8 mouse cellular contexts compared by ENCODE assay signal in the genomic region with DNA sequence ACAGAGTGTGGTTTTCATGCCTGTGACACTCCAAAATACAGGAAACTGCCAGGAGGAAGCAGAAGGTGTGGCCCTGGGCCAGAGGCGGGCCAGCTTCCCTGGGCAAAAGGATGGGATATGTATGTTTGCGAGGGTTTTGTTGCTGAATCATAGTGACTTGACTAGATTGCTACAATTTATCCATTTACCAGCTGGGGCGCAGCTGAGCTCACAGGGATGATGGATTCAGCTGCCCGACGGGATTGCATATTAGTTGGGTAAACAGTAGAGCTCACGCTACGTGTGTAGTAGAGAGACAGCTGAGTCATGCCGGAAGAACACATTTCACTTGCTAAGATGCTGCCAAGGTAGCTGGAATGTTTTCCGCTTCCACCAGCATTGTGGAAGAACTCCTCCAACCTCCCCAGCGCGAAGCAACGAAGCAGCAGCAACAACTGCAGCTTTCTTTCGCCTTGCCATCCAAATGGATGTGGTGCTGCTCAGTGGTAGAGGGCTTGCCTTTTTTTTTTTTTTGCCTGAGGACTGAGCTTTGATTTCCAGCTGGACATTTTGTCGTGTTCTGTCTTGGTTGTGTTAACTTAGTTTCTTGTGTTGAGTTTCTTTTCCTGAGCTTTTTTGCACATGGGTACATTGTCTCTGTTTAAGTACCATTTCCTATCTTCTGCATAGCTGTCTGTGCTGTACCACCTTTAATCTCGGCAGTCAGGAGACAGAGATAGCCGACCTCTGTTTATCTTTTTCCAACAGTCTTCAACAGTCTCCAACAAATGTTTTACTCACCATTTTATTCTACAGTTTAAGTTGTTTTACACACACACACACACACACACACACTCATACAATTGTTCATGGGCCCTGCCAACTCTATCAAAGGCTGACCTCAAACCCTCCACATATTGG. TPM values are rescaled to one million over a fixed set of nuclear protein-coding genes. Genes with fewer than 3 reads are reported as not detected.
DNase-seq lines count a peak whose midpoint lies in the region; ATAC-seq and TF ChIP-seq lines count a peak whose summit lies in the region.

A gene (minus strand): TSS at position 58 of the 900 bp plus-strand sequence.

- no peak for TF ChIP-seq POLR2A in cortical plate, adult 2 months (IDR thresholded peaks at IDR 0.05; ENCODE audit: extremely low read depth, insufficient read depth, low read length)
- no peak for TF ChIP-seq POLR2A in kidney, adult 2 months (IDR thresholded peaks at IDR 0.05; ENCODE audit: low read depth, low read length)
- TF ChIP-seq POLR2A in testis, adult 2 months (IDR thresholded peaks at IDR 0.05; ENCODE audit: control insufficient read depth, low read depth, low read length), result no peak

- peak; percentile 44 for TF ChIP-seq CTCF in cortical plate, adult 2 months (IDR thresholded peaks at IDR 0.05; ENCODE audit: extremely low read depth, insufficient read depth, low read length)
- TF ChIP-seq CTCF in kidney, adult 2 months (conservative IDR thresholded peaks at IDR 0.05; ENCODE audit: insufficient read depth, insufficient read length, low read depth, low read length), result peak; percentile 56
- TF ChIP-seq CTCF in testis, adult 2 months (IDR thresholded peaks at IDR 0.05; ENCODE audit: control insufficient read depth, insufficient read depth, insufficient replicate concordance, low read depth, low read length), result no peak

- DNase-seq in limb, embryonic 11.5 days (ENCODE audit: low spot score), result peak; percentile 38
- DNase-seq in limb, embryonic 10.5 days (ENCODE audit: low spot score), result no peak
- DNase-seq in kidney, adult 2 months, result peak; percentile 95

- H3K9ac ChIP-seq in limb, embryonic 11.5 days (ENCODE audit: low read length), result no peak within 1 kb of the TSS
- no peak within 1 kb of the TSS for H3K9ac ChIP-seq in limb, embryonic 12.5 days (replicated peaks)
- no peak within 1 kb of the TSS for H3K9ac ChIP-seq in midbrain, embryonic 16.5 days (ENCODE audit: low read depth, low read length)

- no peak for ATAC-seq in limb, embryonic 11.5 days (ENCODE audit: insufficient number of reproducible peaks, low FRiP score, low TSS enrichment, low read depth)
- ATAC-seq in granulocyte monocyte progenitor cell, adult 5-6 weeks (replicated peaks; ENCODE audit: poor library complexity, severe bottlenecking), result peak; percentile 72
- ATAC-seq in limb, embryonic 12.5 days (ENCODE audit: insufficient number of reproducible peaks, insufficient read depth, low FRiP score, low TSS enrichment, low read depth), result no peak
- no peak; the same call in 1 of the 2 replicates for ATAC-seq in midbrain, embryonic 16.5 days

- WGBS in limb, embryonic 11.5 days, result 64% methylated on average over 16 of the region's 16 CpGs
- 63% methylated on average over 16 of the region's 16 CpGs for WGBS in limb, embryonic 10.5 days
- 34% methylated on average over 16 of the region's 16 CpGs for WGBS in kidney, adult 2 months
- WGBS in limb, embryonic 12.5 days, result 64% methylated on average over 16 of the region's 16 CpGs
- WGBS in midbrain, embryonic 16.5 days, result 55% methylated on average over 16 of the region's 16 CpGs

- no peak within 1 kb of the TSS for H3K27ac ChIP-seq in limb, embryonic 11.5 days (replicated peaks; ENCODE audit: low read depth, low read length)
- no peak within 1 kb of the TSS for H3K27ac ChIP-seq in limb, embryonic 10.5 days
- no peak within 1 kb of the TSS for H3K27ac ChIP-seq in cortical plate, adult 2 months (ENCODE audit: insufficient read depth, low read length)
- H3K27ac ChIP-seq in kidney, adult 2 months (ENCODE audit: insufficient read depth, low read depth, low read length), result peak within 1 kb of the TSS; percentile 33; the same call in 1 of the 2 replicates
- H3K27ac ChIP-seq in limb, embryonic 12.5 days, result 0 out of 2 replicates have a peak within 1 kb of the TSS, but pooled peaks have one; percentile 4
- H3K27ac ChIP-seq in midbrain, embryonic 16.5 days (ENCODE audit: low read length), result no peak within 1 kb of the TSS
- peak within 1 kb of the TSS; percentile 54 for H3K27ac ChIP-seq in testis, adult 2 months (ENCODE audit: control insufficient read depth, insufficient read depth, low read depth, low read length)

- no peaks in the 10 kb centered on the region for H3K27me3 ChIP-seq in limb, embryonic 11.5 days (ENCODE audit: control insufficient read depth, insufficient read depth, low read length)
- no peaks in the 10 kb centered on the region for H3K27me3 ChIP-seq in limb, embryonic 10.5 days (ENCODE audit: low read depth, poor library complexity, severe bottlenecking)
- H3K27me3 ChIP-seq in kidney, adult 2 months (replicated peaks; ENCODE audit: control insufficient read depth, insufficient read depth, low read length), result no peaks in the 10 kb centered on the region
- H3K27me3 ChIP-seq in limb, embryonic 12.5 days, result no peaks in the 10 kb centered on the region
- no peaks in the 10 kb centered on the region for H3K27me3 ChIP-seq in midbrain, embryonic 16.5 days (ENCODE audit: control insufficient read depth, insufficient read depth, low read depth, low read length)
- H3K27me3 ChIP-seq in testis, adult 2 months (ENCODE audit: control insufficient read depth, insufficient read depth, low read length), result no peaks in the 10 kb centered on the region

- H3K4me3 ChIP-seq in limb, embryonic 11.5 days (ENCODE audit: low read depth, low read length), result no peak within 1 kb of the TSS
- no peak within 1 kb of the TSS for H3K4me3 ChIP-seq in limb, embryonic 10.5 days
- H3K4me3 ChIP-seq in cortical plate, adult 2 months (ENCODE audit: insufficient read depth, low read length), result no peak within 1 kb of the TSS; the same call in 1 of the 2 replicates
- H3K4me3 ChIP-seq in kidney, adult 2 months (ENCODE audit: insufficient read depth, low read depth, low read length), result no peak within 1 kb of the TSS
- no peak within 1 kb of the TSS for H3K4me3 ChIP-seq in limb, embryonic 12.5 days (replicated peaks)
- no peak within 1 kb of the TSS for H3K4me3 ChIP-seq in midbrain, embryonic 16.5 days (ENCODE audit: low read depth, low read length)
- H3K4me3 ChIP-seq in testis, adult 2 months (ENCODE audit: control insufficient read depth, low read depth, low read length), result no peak within 1 kb of the TSS

- H3K9me3 ChIP-seq in limb, embryonic 11.5 days (ENCODE audit: control insufficient read depth, low read length), result no peaks in the 10 kb centered on the region; the same call in 1 of the 2 replicates
- no peaks in the 10 kb centered on the region for H3K9me3 ChIP-seq in limb, embryonic 10.5 days (replicated peaks)
- peaks cover 3% of the 10 kb centered on the region; the same call in 1 of the 2 replicates for H3K9me3 ChIP-seq in limb, embryonic 12.5 days
- H3K9me3 ChIP-seq in midbrain, embryonic 16.5 days (replicated peaks; ENCODE audit: control insufficient read depth, low read length, poor library complexity, severe bottlenecking), result no peaks in the 10 kb centered on the region

- no peak within 1 kb of the TSS for H3K4me2 ChIP-seq in limb, embryonic 11.5 days (ENCODE audit: low read depth, severe bottlenecking)
- no peak within 1 kb of the TSS for H3K4me2 ChIP-seq in limb, embryonic 12.5 days
- peak within 1 kb of the TSS; percentile 33 for H3K4me2 ChIP-seq in midbrain, embryonic 16.5 days (ENCODE audit: low read length)

- no peaks in the 10 kb centered on the region for H3K36me3 ChIP-seq in limb, embryonic 11.5 days (ENCODE audit: control insufficient read depth, insufficient read depth, low read length)
- H3K36me3 ChIP-seq in limb, embryonic 10.5 days, result no peaks in the 10 kb centered on the region
- H3K36me3 ChIP-seq in kidney, adult 2 months (ENCODE audit: control insufficient read depth, insufficient read depth, low read length), result no peaks in the 10 kb centered on the region
- no peaks in the 10 kb centered on the region for H3K36me3 ChIP-seq in limb, embryonic 12.5 days
- H3K36me3 ChIP-seq in midbrain, embryonic 16.5 days (ENCODE audit: control insufficient read depth, insufficient read depth, low read length), result no peaks in the 10 kb centered on the region
- no peaks in the 10 kb centered on the region for H3K36me3 ChIP-seq in testis, adult 2 months (ENCODE audit: control insufficient read depth, insufficient read depth, low read length)

- no peaks in the 10 kb centered on the region for H3K4me1 ChIP-seq in limb, embryonic 11.5 days (ENCODE audit: control insufficient read depth, insufficient read depth, low read length)
- 0 out of 2 replicates have a peak, but pooled peaks cover 7% of the 10 kb centered on the region for H3K4me1 ChIP-seq in limb, embryonic 10.5 days
- no peaks in the 10 kb centered on the region for H3K4me1 ChIP-seq in cortical plate, adult 2 months (ENCODE audit: control insufficient read depth, insufficient read depth, low read length)
- peaks cover 2% of the 10 kb centered on the region; the same call in 1 of the 2 replicates for H3K4me1 ChIP-seq in kidney, adult 2 months (ENCODE audit: control insufficient read depth, insufficient read depth, low read length)
- H3K4me1 ChIP-seq in limb, embryonic 12.5 days (replicated peaks), result no peaks in the 10 kb centered on the region
- no peaks in the 10 kb centered on the region for H3K4me1 ChIP-seq in midbrain, embryonic 16.5 days (ENCODE audit: control insufficient read depth, insufficient read depth, low read length)
- peaks cover 11% of the 10 kb centered on the region for H3K4me1 ChIP-seq in testis, adult 2 months (ENCODE audit: control insufficient read depth, insufficient read depth, low read length)

RNA-seq across cellular contexts. Expression of the gene that starts here (rescaled TPM):
- polyA plus RNA-seq in limb, embryonic 11.5 days (2014; fragmentation: Nextera tagmentation; extraction: Ambion mirVana), result 1.1 TPM in 2 replicates
- polyA plus RNA-seq in limb, embryonic 10.5 days (2016; fragmentation: Nextera tagmentation; extraction: Ambion mirVana), result 0.62 and 0.88 TPM in 2 replicates
- 11.7 and 12.9 TPM in 2 replicates for polyA plus RNA-seq in cortical plate, adult 2 months (2012; rRNA removed)
- total RNA-seq in granulocyte monocyte progenitor cell, adult 5-6 weeks (2014; fragmentation: Nextera tagmentation), result not detected in 2 replicates
- 4.3 TPM in 1 of 2 replicates, not detected in the other for total RNA-seq in granulocyte monocyte progenitor cell, adult 5-6 weeks (2017)
- 11.5 and 36.0 TPM in 2 replicates for polyA plus RNA-seq in kidney, adult 2 months (2012; rRNA removed)
- polyA plus RNA-seq in limb, embryonic 12.5 days (2016; fragmentation: Nextera tagmentation; extraction: Ambion mirVana), result 1.8 and 10.6 TPM in 2 replicates
- 1.3 and 5.2 TPM in 2 replicates for polyA plus RNA-seq in midbrain, embryonic 16.5 days (2015; fragmentation: Nextera tagmentation; extraction: Ambion mirVana)
- polyA plus RNA-seq in testis, adult 2 months (2012; rRNA removed), result 1.5 TPM in 2 replicates

Comparison
In these comparisons a context has a peak if more than half of its experiments do, and no peak if none do; other contexts are left out.
1. H3K27ac ChIP-seq: peak in kidney, adult 2 months (single experiment), limb, embryonic 12.5 days (single experiment) and testis, adult 2 months (single experiment); none in limb, embryonic 11.5 days (single experiment), limb, embryonic 10.5 days (single experiment), cortical plate, adult 2 months (single experiment) and midbrain, embryonic 16.5 days (single experiment).